Mouse (Mus musculus) stomach, embryonic 14.5 days (tissue): ENCODE results near the gene Slc33a1. TPM values are rescaled to one million over a fixed set of nuclear protein-coding genes. Genes with fewer than 3 reads are reported as not detected.

ENCODE experiments used
- ATAC-seq: fragments of 200-750 bp; cut with Nextera tagmentation; 2 replicates; pipeline ENCODE4 v1.8.0; 2017; ENCODE audit warnings: low read depth, moderate TSS enrichment; ENCODE audit not compliant: insufficient number of reproducible peaks, insufficient read depth, low FRiP score
- H3K27ac ChIP-seq: fragments of 300-500 bp; sonication (generic); 2 replicates; pipeline ENCODE4 v1.5.1; 2014; ENCODE audit warnings: mild to moderate bottlenecking, low read length, moderate library complexity, mixed read lengths
- H3K27me3 ChIP-seq: fragments of 300-500 bp; sonication (generic); 2 replicates; pipeline ENCODE4 v1.6.1; 2014; ENCODE audit warnings: low read length, control low read depth, mixed read lengths; ENCODE audit not compliant: control insufficient read depth, insufficient read depth
- H3K36me3 ChIP-seq: fragments of 300-500 bp; sonication (generic); 2 replicates; pipeline ENCODE4 v1.6.1; 2014; ENCODE audit warnings: mild to moderate bottlenecking, control low read depth, low read length, moderate library complexity, mixed read lengths; ENCODE audit not compliant: control insufficient read depth, insufficient read depth
- H3K4me1 ChIP-seq: fragments of 300-500 bp; sonication (generic); 2 replicates; pipeline ENCODE4 v1.6.1; 2014; ENCODE audit warnings: low read length, control low read depth, mixed read lengths; ENCODE audit not compliant: control insufficient read depth, insufficient read depth
- H3K4me2 ChIP-seq: fragments of 300-500 bp; sonication (generic); replicated peaks from 2 replicates; pipeline ENCODE4 v1.6.1; 2014; ENCODE audit warnings: low read depth, low read length, control low read depth
- H3K4me3 ChIP-seq: fragments of 300-500 bp; sonication (generic); 2 replicates; pipeline ENCODE4 v1.5.1; 2014; ENCODE audit warnings: low read depth, low read length, control low read depth
- H3K9ac ChIP-seq: fragments of 300-500 bp; sonication (generic); replicated peaks from 2 replicates; pipeline ENCODE4 v1.6.1; 2014; ENCODE audit warnings: low read depth, mild to moderate bottlenecking, control low read depth, low read length, moderate library complexity, mixed read lengths
- H3K9me3 ChIP-seq: fragments of 300-500 bp; sonication (generic); 2 replicates; pipeline ENCODE4 v1.6.1; 2016; ENCODE audit warnings: low read depth, low read length, control low read depth; ENCODE audit not compliant: control insufficient read depth
- WGBS: fragments of 180-500 bp; shearing (Covaris S2); extraction: QIAGEN DNeasy Blood & Tissue Kit; methylation state at CpG from one replicate; pipeline ENCODE4 v1.1.7; 2014; 5-methylcytosine and 5-hydroxymethylcytosine counted together
- polyA plus RNA-seq: library from polyadenylated mRNA; unstranded; fragments of >200 nt; fragmentation: Nextera tagmentation; extraction: Ambion mirVana; gene quantifications from 2 replicates; pipeline ENCODE4 v1.2.1, GENCODE M21; 2014

Gene Slc33a1
- 15.3 and 19.4 TPM in 2 replicates for polyA plus RNA-seq

DNA sequence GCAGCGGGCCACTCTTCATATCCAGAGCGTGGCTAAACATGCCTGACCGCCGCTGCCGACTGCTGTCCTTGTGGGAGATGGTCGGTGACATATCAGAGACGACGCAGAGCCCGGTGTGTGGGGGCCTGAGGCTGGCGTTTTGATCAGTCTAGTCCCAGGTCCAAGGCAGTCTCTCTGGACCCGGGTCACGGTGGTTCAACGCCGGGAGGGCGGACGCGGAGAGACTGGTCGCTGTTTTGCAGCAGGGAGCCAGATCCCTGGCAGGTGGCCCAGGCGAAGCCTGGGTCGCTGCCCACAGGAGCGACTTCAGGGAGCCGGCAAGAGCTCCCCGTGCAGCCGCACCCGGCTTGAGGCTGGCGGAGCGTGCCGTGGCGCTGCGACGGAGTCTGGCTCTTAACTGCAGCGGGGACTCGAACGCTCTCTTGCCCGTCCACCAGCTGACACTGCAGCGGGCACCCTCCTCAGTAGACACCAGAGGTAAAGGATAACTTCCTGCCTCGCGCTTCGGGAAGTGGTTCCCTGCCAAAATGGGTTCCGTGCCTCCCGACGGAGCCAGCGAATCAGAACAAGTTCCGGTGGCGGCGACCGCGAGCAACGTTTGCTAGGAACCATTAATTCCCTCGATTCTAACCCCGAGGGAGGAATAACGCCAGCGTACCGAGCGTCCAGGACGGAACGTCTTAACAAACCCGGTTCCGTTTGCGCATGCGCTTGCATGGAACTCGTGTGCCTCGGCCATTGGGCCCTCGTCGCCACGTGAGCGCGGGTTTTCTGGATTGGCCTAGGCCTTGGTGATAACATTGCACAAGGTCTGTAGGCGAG, at the start of gene Slc33a1:
Gene Slc33a1 (minus strand): TSS at position 669 of the 822 bp plus-strand sequence.
- WGBS: under 1% methylated on average over 69 of the region's 69 CpGs
- Histone ChIP-seq H3K27ac (peak within 1 kb of the TSS; percentile 76; the same call in 1 of the 2 replicates), H3K4me2 (peak within 1 kb of the TSS; percentile 55)

DNA sequence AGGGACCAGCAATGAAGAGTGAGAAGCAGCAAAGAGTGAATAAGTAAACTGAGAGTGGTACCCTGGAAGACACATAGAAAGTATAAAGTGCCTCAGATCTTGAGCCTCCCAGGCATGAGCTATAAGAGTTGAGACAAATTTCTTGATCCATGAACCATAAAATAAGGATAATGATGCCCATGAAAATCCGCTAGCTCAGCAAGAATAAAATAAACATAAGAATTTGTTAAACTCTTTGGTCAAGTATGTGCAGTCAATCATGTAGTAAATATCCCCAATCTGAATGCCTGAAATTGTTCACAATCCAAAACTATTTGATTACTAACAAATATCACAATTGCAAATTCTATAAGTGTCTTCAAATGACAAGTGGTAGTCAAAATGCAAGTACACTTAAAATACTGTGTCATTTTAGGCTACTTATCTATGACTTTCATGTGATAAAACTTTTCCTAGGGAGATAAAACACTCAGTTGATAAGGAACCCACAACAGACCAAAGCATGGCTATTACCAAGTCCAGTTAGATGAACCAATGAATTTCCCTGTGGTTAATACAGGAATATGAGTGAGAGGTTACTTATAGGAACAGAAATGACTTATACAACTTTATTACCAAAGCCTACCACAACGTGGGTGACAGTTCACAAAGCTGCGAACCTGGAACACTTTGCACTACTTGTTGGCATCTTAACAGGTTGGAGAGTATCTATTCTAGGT, 24.3 kb upstream of the Slc33a1 start:
- Histone ChIP-seq H3K27ac (no peak overlapping the region), H3K4me3 (no peak overlapping the region), H3K27me3 (no peaks in the 10 kb centered on the region), H3K4me2 (no peak overlapping the region), H3K4me1 (no peaks in the 10 kb centered on the region), H3K9ac (no peak overlapping the region), H3K9me3 (no peaks in the 10 kb centered on the region), H3K36me3 (peaks cover 69% of the 10 kb centered on the region)
- WGBS: 89% methylated on average over 3 of the region's 3 CpGs
- ATAC-seq: no peak

More for the DNA sequence above, at the start of gene Slc33a1:
- ATAC-seq: peak; percentile 98
- peak within 1 kb of the TSS; percentile 73 for H3K9ac ChIP-seq
- H3K9me3 ChIP-seq: no peaks in the 10 kb centered on the region
- H3K4me3 ChIP-seq: peak within 1 kb of the TSS; percentile 90
- no peaks in the 10 kb centered on the region for H3K36me3 ChIP-seq
- no peaks in the 10 kb centered on the region for H3K27me3 ChIP-seq
- peaks cover 8% of the 10 kb centered on the region; the same call in 1 of the 2 replicates for H3K4me1 ChIP-seq

DNA sequence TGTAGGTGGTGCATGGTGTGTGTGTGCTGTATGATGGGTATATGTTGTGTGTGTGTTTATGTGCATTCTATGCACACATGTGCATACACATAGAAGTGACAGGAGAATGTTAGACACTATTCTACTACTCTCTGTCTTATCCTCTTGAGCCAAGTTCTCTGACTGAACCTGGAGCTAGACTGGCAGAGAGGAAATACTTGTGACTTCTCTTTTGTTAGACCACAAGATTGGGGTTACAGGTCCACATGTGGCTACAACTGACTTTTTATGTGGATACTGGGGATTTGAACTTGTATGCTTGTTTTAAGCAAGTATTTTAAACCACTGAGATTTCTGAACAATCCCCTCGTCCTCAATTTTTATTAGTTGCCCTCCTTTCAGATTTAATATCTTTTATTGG, 22.1 kb upstream of the Slc33a1 start:
- no peak for ATAC-seq
- WGBS: 81% methylated on average over 1 of the region's 1 CpGs
- no peaks in the 10 kb centered on the region for H3K27me3 ChIP-seq
- H3K4me2 ChIP-seq: no peak overlapping the region
- no peak overlapping the region for H3K9ac ChIP-seq
- H3K27ac ChIP-seq: no peak overlapping the region
- H3K4me3 ChIP-seq: no peak overlapping the region
- H3K4me1 ChIP-seq: no peaks in the 10 kb centered on the region
- no peaks in the 10 kb centered on the region for H3K9me3 ChIP-seq
- H3K36me3 ChIP-seq: peaks cover 66% of the 10 kb centered on the region

DNA sequence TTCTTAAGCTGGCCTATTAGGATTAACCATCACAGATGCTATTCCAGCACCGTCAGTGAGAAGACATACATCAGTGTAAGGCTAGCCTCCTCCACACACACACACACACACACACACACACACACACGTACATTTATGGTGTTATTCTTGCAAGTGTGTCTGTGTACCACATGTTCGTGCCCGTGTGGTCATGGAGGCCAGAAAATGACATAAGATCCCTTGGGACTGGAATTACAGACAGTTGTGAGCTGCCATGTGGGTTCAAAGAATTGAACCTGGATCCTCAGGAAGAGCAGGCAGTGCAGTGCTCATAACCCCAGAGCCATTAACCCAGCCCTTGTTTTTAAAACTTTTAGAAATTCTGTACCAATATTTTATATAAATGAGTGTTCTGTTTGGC, 13.3 kb upstream of the Slc33a1 start:
- H3K9me3 ChIP-seq: no peaks in the 10 kb centered on the region
- WGBS: 74% methylated on average over 4 of the region's 4 CpGs
- no peak for ATAC-seq
- H3K27ac ChIP-seq: no peak overlapping the region
- peaks cover 8% of the 10 kb centered on the region for H3K4me1 ChIP-seq
- H3K4me2 ChIP-seq: peak overlapping the region; percentile 76; the same call in 1 of the 2 replicates
- H3K9ac ChIP-seq: no peak overlapping the region
- peaks cover 12% of the 10 kb centered on the region for H3K36me3 ChIP-seq
- H3K4me3 ChIP-seq: no peak overlapping the region
- no peaks in the 10 kb centered on the region for H3K27me3 ChIP-seq

DNA sequence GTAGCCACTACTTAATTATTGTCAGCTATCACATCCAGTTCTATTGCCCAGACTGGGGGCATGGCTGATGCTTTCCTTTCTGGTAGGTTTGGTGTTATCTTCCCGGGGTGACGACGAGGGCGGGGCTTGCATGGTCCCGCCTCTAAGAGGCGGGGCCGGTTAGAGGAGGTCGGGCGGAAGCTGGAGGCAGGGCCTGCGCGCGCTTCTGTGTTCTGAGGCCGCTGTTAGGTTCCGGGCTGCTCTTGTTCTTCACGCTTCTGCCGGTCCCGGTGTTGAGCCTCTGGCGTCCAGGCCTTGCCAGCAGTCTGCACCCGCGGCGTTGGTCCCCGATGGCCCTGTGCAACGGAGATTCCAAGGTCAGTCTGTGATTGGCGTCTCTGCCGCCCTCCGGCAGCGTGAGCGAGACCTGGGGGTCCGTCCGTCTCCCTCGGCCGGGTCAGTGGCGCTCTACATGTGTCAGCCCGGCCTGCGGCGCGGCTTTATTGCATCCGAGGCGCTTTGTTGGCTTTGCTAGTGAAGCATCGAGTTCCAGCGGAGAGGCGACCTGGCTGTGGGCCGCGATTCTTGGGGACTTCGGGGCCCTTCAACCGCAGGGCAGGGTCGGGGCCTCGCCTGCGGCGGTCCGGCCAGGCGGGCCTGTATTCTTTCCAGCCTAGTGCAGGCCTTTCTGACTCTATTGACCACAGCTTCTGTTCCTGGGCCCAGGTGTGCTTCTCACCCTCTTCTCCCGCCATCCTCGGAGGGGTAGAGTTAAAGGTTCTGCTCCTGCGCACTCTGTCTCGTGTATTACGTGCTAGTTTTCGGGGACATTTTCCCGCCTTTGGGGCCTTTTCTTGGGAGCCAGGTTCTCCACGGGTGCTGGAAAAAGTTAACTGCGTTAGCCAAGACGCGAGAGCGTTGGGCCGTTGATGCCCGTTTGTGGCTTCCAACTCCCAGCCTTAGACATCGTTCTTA, 11.7 kb upstream of the Slc33a1 start, which contains the start of gene Gmps:
Gene Gmps (plus strand): TSS at position 152 of the 954 bp plus-strand sequence.
- peaks cover 8% of the 10 kb centered on the region for H3K4me1 ChIP-seq
- H3K36me3 ChIP-seq: peaks cover 5% of the 10 kb centered on the region
- H3K4me2 ChIP-seq: peak within 1 kb of the TSS; percentile 76
- peak within 1 kb of the TSS; percentile 88 for H3K4me3 ChIP-seq
- no peaks in the 10 kb centered on the region for H3K27me3 ChIP-seq
- WGBS: under 1% methylated on average over 67 of the region's 67 CpGs
- peak; percentile 99 for ATAC-seq
- peak within 1 kb of the TSS; percentile 92 for H3K9ac ChIP-seq
- H3K27ac ChIP-seq: peak within 1 kb of the TSS; percentile 91
- no peaks in the 10 kb centered on the region for H3K9me3 ChIP-seq

DNA sequence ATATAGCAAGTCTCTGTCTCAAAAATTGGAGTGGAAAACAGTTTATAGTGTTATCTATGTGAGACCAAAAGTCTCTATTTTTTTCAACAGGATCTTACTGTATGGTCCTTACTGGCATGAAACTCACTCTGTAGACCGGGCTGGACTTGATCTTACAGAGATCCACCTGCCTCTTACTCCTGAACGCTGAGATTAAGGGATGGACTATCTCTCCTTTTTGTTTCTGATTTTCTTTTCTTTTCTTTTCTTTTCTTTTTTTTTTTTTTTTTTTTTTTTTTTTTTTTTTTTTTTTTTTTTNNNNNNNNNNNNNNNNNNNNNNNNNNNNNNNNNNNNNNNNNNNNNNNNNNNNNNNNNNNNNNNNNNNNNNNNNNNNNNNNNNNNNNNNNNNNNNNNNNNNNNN, 1.4 kb upstream of the Slc33a1 start:
- Histone ChIP-seq H3K4me1 (peaks cover 8% of the 10 kb centered on the region; the same call in 1 of the 2 replicates), H3K27me3 (no peaks in the 10 kb centered on the region), H3K4me3 (no peak overlapping the region), H3K36me3 (no peaks in the 10 kb centered on the region), H3K27ac (no peak overlapping the region), H3K9ac (no peak overlapping the region), H3K9me3 (no peaks in the 10 kb centered on the region), H3K4me2 (no peak overlapping the region)
- WGBS: 72% methylated on average over 2 of the region's 2 CpGs
- ATAC-seq: no peak

DNA sequence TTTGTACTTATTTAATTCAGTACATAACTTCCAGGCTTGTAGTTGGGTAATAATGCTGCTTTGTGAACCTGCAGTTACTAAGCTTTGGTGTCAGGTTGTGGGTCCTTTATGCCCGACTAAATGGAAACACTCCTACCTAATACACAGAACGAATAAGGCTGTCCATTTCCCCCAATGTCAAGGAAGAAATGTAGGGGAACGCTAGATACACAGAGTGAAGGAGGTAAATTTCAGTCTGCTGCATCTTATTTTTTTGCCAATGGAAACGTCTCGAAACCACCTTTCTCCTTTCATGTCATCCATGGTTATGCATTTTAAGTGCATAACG, 318 bp upstream of the Slc33a1 start:
- Histone ChIP-seq H3K9me3 (no peaks in the 10 kb centered on the region), H3K27me3 (no peaks in the 10 kb centered on the region), H3K4me3 (peak overlapping the region; percentile 90), H3K9ac (no peak overlapping the region), H3K4me1 (peaks cover 8% of the 10 kb centered on the region; the same call in 1 of the 2 replicates), H3K36me3 (no peaks in the 10 kb centered on the region), H3K4me2 (peak overlapping the region; percentile 55), H3K27ac (peak overlapping the region; percentile 45; the same call in 1 of the 2 replicates)
- no peak for ATAC-seq
- WGBS: 78% methylated on average over 6 of the region's 6 CpGs
